Mouse (Mus musculus) right cerebral cortex, adult 18-20 months (tissue): ENCODE results near the gene Asb8.
A peak's percentile ranks its signal among the peaks of the same experiment; 100 is the strongest.

ENCODE experiments used
- DNase-seq: peaks from one replicate; pipeline ENCODE4 v3.0.0; 2022; ENCODE audit warnings: mixed read lengths

Asb8 gene

DNA sequence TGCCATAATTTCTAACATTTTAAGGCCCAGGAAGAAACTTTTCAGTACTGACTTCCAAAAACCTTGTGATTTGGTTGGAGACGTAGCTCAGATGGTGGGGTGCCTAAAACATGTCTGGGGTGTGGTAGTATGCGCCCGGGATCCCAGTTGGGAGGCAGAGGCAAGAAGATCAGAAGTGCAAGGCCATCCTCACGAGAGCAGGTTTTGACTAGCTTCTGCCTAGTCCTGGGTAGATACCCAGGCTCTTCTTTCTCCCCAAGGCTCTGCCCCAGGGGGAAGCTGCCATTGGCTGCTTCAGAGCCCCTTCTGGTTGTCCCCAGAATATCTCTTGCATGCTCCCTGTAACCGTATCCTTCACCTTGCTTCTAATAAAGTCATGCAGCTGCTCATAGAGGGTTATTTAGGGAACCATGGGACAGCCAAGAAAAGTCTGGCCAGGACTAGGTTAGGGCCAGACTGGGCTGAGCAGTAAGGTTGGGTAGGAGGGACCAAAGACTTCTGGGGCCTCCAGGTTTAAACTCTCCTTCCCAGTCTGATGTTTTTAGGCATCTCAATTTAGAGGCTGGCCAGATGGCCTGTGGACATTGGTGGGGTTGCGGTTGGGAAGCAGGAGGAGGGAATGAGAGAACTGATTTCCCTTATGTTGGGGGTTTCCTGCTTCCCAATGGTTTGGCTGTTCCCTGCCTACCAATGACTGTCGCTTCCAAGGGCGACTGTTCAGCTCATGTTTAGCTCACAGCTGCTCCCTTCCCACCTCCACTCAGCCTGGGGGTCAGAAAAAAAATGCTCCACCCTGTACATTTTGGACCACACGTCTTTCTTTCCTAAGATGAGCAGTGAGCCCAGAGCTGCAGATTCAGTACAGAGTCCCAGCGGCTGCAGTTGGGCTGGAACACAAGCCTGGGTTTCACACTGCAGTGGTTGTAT lies 50.3 kb downstream of the Asb8 start:
- DNase-seq, result no peak

DNA sequence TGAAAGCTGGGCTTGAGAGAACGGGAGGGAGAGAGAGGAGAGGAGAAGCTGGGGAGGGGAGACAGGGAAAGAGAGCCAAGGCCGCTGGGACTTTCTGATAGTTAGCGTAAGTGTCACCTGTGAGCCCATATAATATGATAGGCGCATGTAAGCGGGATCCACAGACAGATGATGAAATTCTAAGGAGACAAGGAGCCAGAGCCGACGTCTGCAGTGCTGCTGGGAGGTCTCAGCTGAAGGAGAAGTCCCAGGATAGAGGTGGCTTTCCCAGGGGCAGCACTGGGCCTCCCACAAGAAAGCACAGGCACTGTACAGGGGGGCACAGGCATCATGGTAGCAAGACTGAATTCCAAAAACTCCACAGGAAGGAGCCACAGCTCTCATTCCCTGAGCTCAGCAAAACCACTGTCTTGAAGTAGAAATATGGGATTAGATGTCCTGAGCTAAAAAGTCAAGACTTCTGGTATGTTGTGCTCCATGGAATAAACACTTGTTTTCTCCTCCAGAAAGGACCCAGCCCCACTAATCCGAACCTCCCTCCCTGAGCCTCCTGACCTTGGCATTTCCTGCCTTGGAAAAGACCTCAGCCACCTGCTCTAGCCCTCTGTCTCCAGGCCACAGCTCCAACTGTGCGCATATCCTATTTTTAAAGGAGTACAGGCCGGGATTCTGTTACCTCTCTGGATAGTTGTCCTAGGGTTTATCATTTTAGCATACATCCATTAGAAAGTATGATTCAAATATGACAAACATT lies 51.1 kb downstream of the Asb8 start:
- no peak for DNase-seq

DNA sequence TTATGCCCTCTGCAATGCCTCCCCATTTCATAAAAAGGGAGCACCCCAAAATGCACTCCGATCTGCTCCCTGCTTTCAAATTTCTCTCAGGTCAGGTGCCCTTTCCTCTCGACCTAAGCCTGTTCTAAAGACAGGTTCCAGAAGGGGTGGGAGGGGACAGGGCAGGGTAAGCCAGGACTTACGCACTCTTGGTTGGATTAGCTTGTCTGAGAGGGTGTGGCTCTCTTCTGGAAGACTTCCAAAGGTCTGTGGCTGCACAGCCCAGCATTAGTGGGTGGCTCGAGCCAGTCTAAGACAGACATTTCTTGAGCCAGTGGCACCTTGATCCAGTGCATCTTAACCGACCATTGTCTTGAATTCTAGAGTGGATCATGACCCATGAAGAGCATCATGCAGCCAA lies 53.6 kb downstream of the Asb8 start:
- DNase-seq, result no peak

DNA sequence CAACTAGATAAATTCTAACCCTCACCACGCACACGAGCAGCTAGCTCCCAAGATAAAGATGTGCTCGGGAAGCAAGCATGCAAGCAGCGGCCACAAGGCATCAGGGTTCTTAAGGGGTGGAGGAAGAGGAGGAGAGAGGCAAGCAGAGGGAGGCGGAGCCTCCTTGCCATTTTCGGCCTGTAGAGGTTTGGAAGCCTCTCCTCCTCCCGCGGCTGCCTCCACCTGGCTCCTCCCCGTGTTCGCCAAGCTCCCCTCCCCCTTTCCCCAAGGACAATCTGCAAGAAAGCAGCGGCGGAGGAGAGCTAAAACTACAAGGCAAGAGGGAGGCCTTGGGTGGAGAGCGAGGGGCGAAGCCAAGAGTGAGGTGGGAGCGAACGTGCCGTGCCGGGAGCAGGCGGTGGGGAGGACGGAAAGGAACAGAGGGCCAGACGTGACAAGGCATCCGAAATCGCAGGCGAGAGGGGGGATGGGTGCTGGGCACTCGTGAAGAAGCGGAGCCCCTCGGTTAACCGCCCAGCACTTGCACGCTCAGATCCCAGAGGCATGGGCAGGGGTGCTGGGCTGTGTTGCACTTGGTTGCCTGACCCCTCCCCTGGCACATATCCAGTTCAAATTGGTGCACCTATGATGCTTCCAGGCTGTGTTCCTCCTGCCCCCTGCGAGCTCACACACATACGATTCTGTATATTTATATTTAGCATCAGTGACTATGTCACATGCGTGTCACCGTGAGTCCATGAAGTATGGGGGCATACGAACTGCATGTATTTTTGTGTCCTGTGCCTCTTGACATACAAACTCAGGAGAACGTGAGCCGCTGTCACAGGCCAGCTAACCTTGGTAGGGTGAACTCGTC lies 56.9 kb downstream of the Asb8 start:
- DNase-seq, result peak; percentile 94

DNA sequence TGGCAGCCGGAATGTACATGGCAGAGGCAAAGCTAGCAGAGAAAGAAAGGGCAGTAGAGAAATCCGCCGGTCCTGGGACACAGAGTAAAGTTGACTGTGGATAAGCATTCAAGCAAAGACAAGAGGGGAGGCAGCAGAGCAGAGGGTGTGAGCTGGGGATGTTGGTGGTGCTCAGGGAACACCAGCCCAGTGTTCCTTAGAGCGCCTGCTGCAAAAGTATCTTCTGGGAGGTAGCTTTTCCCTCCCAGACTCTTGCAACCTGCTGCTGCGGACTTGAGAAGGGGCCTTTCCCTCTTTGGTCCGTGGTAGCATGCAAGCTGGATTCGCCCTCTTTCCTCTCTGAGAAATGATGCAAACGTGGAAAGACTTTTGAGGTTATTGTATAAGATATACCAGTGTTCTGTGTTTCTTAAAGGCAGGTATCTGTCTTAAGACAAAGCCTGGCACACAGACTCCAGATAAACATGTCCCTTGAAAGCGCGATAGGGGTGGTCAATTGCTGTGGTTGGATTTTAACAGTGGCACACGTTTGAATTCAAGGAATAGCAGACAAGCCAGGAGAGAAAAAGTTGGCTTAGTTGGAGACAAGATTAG lies 57.6 kb downstream of the Asb8 start:
- DNase-seq, result no peak

DNA sequence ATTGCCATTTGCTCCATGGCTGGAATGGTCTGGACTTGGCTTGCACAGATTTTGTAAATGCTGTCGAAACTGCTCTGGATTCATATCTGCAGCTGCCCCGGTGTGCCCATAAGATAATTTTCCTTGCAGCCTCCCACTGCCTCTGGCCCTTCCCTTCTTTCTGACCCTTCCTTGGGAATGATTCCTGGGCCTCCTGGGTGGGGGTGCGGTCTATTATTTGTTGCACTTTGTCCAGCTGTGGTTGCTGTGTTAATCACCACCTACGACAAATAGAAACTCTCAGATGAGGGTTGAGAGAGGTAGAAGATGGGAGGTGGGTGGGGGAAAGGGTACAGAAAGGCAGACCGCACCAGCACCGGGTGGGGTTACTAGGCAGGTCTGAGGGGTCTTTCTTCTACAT lies 58.2 kb downstream of the Asb8 start:
- DNase-seq, result no peak

DNA sequence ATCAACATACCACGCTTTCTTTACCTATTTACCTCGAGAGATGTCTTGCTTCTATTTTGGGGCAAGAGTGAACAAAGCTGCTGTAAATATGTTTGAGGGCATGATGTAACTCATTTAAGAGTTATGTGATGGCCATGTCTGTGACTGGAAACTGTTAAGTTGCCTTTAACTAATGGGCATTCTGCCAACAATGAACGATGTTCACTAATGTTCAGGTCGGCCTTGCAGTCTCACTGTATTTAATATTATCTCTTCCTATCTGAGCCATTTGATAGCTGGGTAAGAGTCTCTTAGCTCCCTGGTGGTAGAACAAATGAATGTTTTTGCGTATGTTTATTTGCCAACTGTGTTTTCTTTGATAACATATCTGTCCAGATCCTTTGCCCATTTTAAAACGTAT lies 58.9 kb downstream of the Asb8 start:
- DNase-seq, result no peak

DNA sequence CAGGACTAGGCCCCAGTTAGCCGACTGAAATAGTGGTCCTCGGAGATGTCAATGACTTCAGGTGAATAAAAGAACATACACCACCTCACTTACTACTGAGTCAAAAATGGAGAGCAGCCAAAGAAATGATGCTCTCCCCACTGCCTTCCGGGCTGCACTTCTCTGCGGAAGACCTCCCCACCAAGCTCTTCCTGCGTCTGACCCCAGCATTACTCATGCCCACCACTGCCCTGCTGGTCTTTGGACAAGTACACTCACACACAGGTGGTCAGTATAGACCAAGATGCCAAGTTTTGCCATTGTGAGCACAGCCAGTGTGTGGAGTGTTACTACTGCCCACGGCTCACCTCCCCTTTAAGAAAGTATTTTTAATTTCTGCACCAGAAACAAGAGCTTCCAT lies 63.0 kb downstream of the Asb8 start:
- DNase-seq, result no peak

DNA sequence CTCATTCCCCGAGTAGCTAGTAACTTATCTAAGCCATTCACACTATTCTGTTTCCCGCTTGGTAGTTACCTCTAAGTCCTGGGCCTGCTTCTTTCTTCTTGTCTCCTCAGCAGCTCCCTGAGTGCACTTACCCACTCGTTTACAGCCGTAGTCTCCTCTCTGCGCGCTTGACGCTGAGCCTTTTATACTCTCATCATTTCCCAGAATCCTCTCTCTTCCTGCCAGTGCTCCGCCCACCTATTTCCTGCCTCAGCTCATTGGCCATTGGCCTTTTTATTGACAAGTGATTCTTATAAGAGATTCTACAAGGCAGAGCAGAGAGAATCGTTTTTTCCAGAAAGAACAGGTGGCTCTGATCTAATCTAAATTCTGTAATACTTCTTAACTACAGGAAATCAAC lies 66.9 kb downstream of the Asb8 start:
- no peak for DNase-seq

DNA sequence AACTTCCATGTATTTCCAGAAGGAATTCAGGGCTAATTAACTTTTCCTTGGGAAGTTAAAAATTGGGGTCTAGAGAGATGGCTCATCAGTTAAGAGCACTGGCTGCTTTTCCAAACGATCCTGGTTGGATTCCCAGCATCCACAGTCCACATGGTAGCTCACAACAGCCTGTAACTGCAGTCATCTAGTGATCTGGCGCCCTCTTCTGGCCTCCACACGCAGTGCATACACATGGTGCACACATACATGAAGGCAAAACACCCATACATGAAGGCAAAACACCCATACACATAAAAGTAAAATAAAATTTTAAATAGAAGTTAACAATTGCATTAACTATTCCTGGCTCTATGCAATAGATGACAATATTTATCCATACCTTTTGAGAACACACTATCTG lies 68.5 kb downstream of the Asb8 start:
- DNase-seq, result no peak

DNA sequence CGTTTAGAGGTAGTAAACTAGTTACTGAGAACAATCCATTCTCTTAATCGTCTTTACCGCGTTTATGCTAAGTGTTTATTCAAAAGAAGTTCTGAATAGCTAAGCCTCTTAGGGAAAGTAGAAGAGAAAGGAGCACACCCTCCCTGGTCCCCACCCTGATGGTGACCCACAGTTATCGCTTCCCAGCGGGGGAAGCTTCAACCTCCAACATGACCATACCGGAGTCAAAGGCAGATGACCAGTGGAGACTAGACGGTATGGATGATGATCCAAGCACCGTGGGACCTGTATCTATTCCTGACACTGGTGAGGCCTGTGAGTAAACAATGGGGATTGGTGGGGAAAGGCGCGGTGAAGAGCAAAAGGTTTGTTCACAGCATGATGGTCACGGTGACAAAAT lies 70.5 kb downstream of the Asb8 start:
- no peak for DNase-seq

DNA sequence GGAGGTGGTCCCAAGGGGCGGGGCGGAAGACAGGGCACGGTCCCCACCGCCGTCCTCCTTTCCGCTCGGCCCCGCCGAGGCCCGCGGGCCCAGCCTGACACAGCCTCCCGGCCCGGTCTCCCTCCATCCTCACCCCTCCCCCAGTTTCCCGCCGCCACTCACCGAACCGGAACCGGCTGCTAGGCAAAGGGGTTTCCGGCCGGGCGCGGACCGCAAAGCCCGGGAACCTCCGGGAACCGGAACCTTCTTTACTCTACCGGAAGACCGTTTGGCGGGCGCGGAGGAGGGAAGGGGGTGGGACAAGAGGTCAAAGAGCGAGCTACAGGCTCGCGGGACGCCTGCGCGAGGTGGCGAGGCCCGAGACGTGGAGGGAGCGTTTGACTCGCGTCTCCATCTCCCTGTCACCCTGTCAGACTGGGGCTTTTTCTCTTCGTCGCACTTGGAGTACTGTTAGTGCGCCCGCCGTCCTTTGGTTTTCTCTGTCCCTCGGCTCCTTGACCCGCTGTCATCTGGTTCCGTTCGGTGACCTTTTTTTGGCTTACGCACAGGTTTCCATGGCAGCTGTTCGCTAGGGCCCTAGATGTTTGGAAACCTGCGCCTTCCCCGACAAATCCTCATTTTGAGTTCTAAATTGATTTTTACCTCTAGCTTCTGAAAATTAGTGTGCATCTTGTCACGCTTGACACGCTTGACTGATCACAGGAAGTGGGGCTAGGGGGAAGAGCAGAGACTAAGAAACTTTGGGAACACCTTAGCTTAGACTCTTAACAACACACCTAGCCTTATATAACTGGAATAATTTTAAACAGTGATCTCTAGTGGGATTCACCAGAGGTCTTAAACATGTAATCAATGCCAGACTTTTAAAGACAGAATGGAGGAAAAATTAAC lies 72.1 kb downstream of the Asb8 start, which contains the start of gene Senp1:
TSS of gene Senp1 (minus strand) at position 624 of the 891 bp plus-strand sequence.
- peak; percentile 92 for DNase-seq

DNA sequence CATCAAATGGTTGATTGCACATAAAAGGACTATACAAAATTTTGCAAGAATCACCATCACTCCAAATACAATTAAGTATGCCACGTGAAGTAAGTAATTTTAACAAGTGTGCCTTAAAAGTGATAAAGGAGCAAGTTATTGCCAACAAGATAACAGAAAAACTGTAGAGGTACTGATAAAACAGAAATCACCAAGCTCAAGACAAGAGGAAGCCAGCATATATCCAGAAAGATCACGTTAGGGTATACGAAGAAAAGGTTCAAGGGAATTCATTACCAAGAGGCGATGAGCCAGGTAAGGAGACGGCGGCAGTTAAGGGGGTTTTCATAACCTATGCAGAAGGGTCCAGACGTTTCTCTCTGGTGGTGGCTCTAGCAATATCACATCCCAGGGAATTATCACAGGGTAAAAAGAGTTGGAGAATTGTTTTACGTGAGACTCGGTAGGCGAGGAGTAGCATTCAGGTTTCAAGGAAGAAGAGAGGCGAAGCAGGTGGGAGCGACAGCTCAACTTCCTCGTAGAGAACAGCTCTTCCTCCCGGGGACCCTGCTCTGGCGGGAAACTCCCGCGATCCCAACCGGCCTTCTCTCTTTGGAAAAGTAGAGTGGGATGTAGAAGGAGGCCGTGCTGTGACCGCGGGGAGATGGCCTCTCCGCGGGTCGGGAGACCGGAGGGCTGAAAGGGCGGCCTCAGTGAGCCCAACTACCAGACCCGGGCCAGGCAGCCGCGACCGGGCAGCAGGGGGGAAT lies 72.9 kb downstream of the Asb8 start, which contains the start of gene Pfkm:
TSS of gene Pfkm (plus strand) at position 218 of the 749 bp plus-strand sequence.
- DNase-seq, result no peak

DNA sequence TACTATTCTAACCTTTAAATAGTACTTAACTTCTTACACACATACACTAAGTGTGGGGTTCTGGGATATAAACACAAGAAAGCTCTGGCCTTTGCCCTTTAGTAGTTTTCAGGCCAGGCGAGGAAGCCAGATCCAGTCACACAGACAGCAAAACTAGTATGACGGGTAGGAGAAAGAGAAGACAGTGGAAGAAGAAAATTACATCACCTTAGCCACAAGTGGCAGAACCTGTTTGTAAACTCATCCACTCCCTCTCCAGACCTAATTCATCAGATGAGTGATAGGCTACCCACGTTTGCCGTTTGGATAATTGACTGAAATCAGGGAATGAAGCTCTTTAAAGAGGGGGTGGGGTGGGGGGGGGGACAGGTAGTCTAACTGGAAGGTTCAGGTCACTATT lies 73.6 kb downstream of the Asb8 start:
- DNase-seq, result no peak

DNA sequence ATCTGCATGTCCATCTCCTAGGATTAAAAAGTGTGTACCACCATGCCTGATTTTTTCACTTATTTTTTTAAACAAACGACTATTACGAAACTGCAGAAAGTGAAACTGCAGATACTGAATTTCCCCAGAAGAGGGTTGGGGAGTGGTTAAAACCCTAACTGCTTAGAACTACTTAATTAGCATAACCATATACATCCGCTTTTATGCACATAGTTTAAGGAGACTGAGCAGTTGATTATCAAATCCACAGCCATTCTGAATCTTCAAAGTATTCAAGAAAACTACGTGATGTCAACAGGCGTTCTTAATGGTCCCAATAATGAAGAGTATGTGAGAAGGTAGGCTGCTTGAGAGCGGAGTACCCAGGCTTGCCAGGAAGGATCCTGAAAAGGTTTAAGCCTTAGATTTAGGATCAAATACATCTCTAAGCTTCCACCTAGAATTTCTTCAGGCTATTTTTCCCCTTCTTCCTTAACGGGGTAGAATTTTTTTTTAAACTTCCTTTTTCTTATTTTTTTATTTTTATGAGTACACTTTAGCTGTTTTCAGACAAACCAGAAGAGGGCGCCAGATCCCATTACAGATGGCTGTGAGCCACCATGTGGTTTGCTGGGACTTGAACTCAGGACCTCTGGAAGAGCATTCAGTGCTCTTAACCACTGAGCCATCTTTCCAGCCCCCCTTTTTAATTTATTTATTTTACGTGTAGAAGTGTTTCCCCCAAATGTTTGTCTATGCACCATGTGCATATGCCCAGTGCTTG lies 75.8 kb downstream of the Asb8 start:
- DNase-seq, result no peak

DNA sequence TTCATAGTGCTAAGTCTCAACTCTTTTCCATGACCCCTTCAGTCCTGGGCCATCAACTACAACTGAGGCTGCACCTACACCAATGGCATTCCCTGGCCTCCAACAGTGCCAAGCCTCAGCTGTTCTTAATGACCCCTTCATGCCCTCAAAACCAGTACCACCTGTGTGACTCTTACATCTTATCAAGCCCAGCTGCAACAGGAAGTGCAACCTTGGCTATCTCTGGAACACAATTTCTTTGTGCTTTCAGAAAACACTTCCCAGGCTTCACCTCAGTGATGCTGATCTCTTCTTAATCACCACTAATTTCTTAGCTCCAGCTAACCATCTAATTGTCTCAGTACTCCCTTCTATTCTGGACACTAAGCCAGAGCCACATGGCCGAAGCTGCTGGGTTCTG lies 76.5 kb downstream of the Asb8 start:
- no peak for DNase-seq
